Mouse (Mus musculus) liver, embryonic 14.5 days (tissue): Measurements from ENCODE around the gene Nebl. TPM values are rescaled to one million over a fixed set of nuclear protein-coding genes. Genes with fewer than 3 reads are reported as not detected.

Experiments
- ATAC-seq: fragments of 200-750 bp; cut with Nextera tagmentation; 2 replicates; pipeline ENCODE4 v1.8.0; 2017; ENCODE audit warnings: moderate number of reproducible peaks, mild to moderate bottlenecking, moderate library complexity; ENCODE audit not compliant: insufficient read depth
- DNase-seq, 3 experiments: peaks; one replicate each; pipeline ENCODE4 v3.0.0-alpha.2; 2012 to 2013; ENCODE audit warnings: low read depth in 3 of 3, low spot score in 3 of 3
- H3K27ac ChIP-seq: fragments of 300-500 bp; sonication (generic); 2 replicates; pipeline ENCODE4 v1.5.1; 2014; ENCODE audit warnings: moderate library complexity, mild to moderate bottlenecking, control low read depth, inconsistent platforms
- H3K27me3 ChIP-seq: fragments of 300-500 bp; sonication (generic); 2 replicates; pipeline ENCODE4 v1.6.1; 2014; ENCODE audit warnings: mild to moderate bottlenecking, low read length, moderate library complexity; ENCODE audit not compliant: control insufficient read depth, insufficient read depth
- H3K36me3 ChIP-seq: fragments of 300-500 bp; sonication (generic); replicated peaks from 2 replicates; pipeline ENCODE4 v1.6.1; 2014; ENCODE audit warnings: low read depth; ENCODE audit not compliant: control insufficient read depth, insufficient read depth
- H3K4me1 ChIP-seq, 2 experiments: fragments of 200-500 bp in 1 of 2; fragments of 300-500 bp in 1 of 2; sonication (generic) in 1 of 2; replicated peaks; 2 replicates each; pipeline ENCODE4 v1.6.1; 2012 to 2014; ENCODE audit warnings: antibody characterized with exemption in 1 of 2, inconsistent platforms in 1 of 2, low read length in 1 of 2; ENCODE audit not compliant: control insufficient read depth in 2 of 2, insufficient read depth in 2 of 2
- H3K4me2 ChIP-seq: fragments of 300-500 bp; sonication (generic); 2 replicates; pipeline ENCODE4 v1.6.1; 2014; ENCODE audit warnings: low read depth, mild to moderate bottlenecking, control low read depth, moderate library complexity
- H3K4me3 ChIP-seq, 2 experiments: fragments of 200-500 bp in 1 of 2; fragments of 300-500 bp in 1 of 2; sonication (generic) in 1 of 2; 2 replicates each; pipeline ENCODE4 v1.5.1; 2012 to 2014; ENCODE audit warnings: low read depth in 2 of 2, low read length in 2 of 2, mild to moderate bottlenecking in 2 of 2, control low read depth in 1 of 2, inconsistent platforms in 1 of 2, moderate library complexity in 1 of 2; ENCODE audit not compliant: insufficient read depth in 1 of 2
- H3K9ac ChIP-seq: fragments of 300-500 bp; sonication (generic); replicated peaks from 2 replicates; pipeline ENCODE4 v1.6.1; 2014; ENCODE audit warnings: mild to moderate bottlenecking, control low read depth, moderate library complexity
- H3K9me3 ChIP-seq: fragments of 300-500 bp; sonication (generic); 2 replicates; pipeline ENCODE4 v1.6.1; 2016; ENCODE audit warnings: low read length, mixed read lengths; ENCODE audit not compliant: control insufficient read depth
- CTCF ChIP-seq: IDR thresholded peaks from 2 replicates; pipeline ENCODE4 v1.5.1; 2016; ENCODE audit warnings: antibody characterized with exemption, low read depth, control low read depth
- EP300 ChIP-seq: IDR thresholded peaks from 2 replicates; pipeline ENCODE4 v1.6.1; 2016; ENCODE audit warnings: antibody characterized with exemption, low read depth
- WGBS: fragments of 180-500 bp; shearing (Covaris S2); extraction: QIAGEN DNeasy Blood & Tissue Kit; methylation state at CpG from one replicate; pipeline ENCODE4 v1.1.7; 2014; ENCODE audit not compliant: insufficient replicate concordance; 5-methylcytosine and 5-hydroxymethylcytosine counted together
- polyA plus RNA-seq, 2 experiments: library from polyadenylated mRNA; depleted of rRNA in 1 of 2; stranded (reverse) in 1 of 2; unstranded in 1 of 2; fragments of >200 nt; fragmentation: Nextera tagmentation in 1 of 2; extraction: Ambion mirVana in 1 of 2; gene quantifications; 2 replicates each; pipeline versions ENCODE4 v1.2.1 to v1.2.3; 2012 to 2014

Gene Nebl
- polyA plus RNA-seq, 2 experiments, result 0.21 to 0.22 TPM

GRCm38 (mm10) chr2:17718281-17718680 lies 13.0 kb downstream of the Nebl start:
- Histone ChIP-seq H3K9ac (no peak overlapping the region), H3K27me3 (no peaks in the 10 kb centered on the region), H3K4me1 (no peaks in the 10 kb centered on the region), H3K9me3 (no peaks in the 10 kb centered on the region), H3K36me3 (no peaks in the 10 kb centered on the region), H3K4me3 (no peak overlapping the region), H3K27ac (no peak overlapping the region), H3K4me2 (no peak overlapping the region)
- ATAC-seq (no peak), DNase-seq (no peak)
- WGBS, result 20% methylated on average over 1 of the region's 1 CpGs
- TF ChIP-seq CTCF (no peak), EP300 (no peak)

- Histone ChIP-seq H3K4me3 (no peak overlapping the region), H3K4me1 (no peaks in the 10 kb centered on the region), H3K9ac (no peak overlapping the region), H3K4me2 (no peak overlapping the region), H3K27me3 (no peaks in the 10 kb centered on the region), H3K36me3 (no peaks in the 10 kb centered on the region), H3K9me3 (no peaks in the 10 kb centered on the region), H3K27ac (no peak overlapping the region)
- DNase-seq (no peak), ATAC-seq (no peak)
- WGBS, result 54% methylated on average over 2 of the region's 2 CpGs
- TF ChIP-seq CTCF, result no peak
- no peak for TF ChIP-seq EP300
These were observed 14.1 kb downstream of the Nebl start for GRCm38 (mm10) chr2:17717200-17717599.

- Histone ChIP-seq H3K9me3 (no peaks in the 10 kb centered on the region), H3K4me1 (no peaks in the 10 kb centered on the region), H3K36me3 (no peaks in the 10 kb centered on the region), H3K9ac (no peak overlapping the region), H3K27me3 (no peaks in the 10 kb centered on the region), H3K4me2 (no peak overlapping the region), H3K27ac (no peak overlapping the region), H3K4me3 (no peak overlapping the region)
- WGBS, result 59% methylated on average over 9 of the region's 9 CpGs
- ATAC-seq (no peak), DNase-seq (no peak)
- TF ChIP-seq EP300 (no peak), CTCF (no peak)
These were observed 16.0 kb downstream of the Nebl start for GRCm38 (mm10) chr2:17715149-17715767.

GRCm38 (mm10) chr2:17714661-17715060 lies 16.6 kb downstream of the Nebl start:
- H3K36me3 ChIP-seq, result no peaks in the 10 kb centered on the region
- ATAC-seq, result no peak
- WGBS, result 76% methylated on average over 14 of the region's 14 CpGs
- DNase-seq, result no peak
- H3K27me3 ChIP-seq, result no peaks in the 10 kb centered on the region
- H3K4me1 ChIP-seq, result no peaks in the 10 kb centered on the region
- no peak overlapping the region for H3K27ac ChIP-seq
- H3K4me2 ChIP-seq, result no peak overlapping the region
- no peak overlapping the region for H3K4me3 ChIP-seq
- H3K9ac ChIP-seq, result no peak overlapping the region
- TF ChIP-seq EP300 (no peak), CTCF (no peak)
- no peaks in the 10 kb centered on the region for H3K9me3 ChIP-seq

- Histone ChIP-seq H3K4me1 (no peaks in the 10 kb centered on the region), H3K4me3 (no peak overlapping the region)
- WGBS, result 49% methylated on average over 4 of the region's 4 CpGs
These were observed 17.1 kb downstream of the Nebl start for GRCm38 (mm10) chr2:17714124-17714523.

More at GRCm38 (mm10) chr2:17714124-17714523, 17.1 kb downstream of the Nebl start:
- H3K27me3 ChIP-seq, result no peaks in the 10 kb centered on the region
- no peak for TF ChIP-seq EP300
- no peak for TF ChIP-seq CTCF
- DNase-seq, result no peak
- ATAC-seq, result no peak
- H3K27ac ChIP-seq, result no peak overlapping the region
- H3K9me3 ChIP-seq, result no peaks in the 10 kb centered on the region
- no peaks in the 10 kb centered on the region for H3K36me3 ChIP-seq
- H3K9ac ChIP-seq, result no peak overlapping the region
- no peak overlapping the region for H3K4me2 ChIP-seq
